Mouse (Mus musculus) spleen, postnatal 4 days (tissue): ENCODE data around the gene Noxo1.
"Not testable (repeated sequence)": the region's sequence is repeated elsewhere in the genome, so short reads cannot be mapped to it uniquely, and the experiment has no call there.

Source experiments
- DNase-seq, 2 experiments: peaks; one replicate each; pipeline ENCODE4 v3.0.0; 2022; ENCODE audit warnings: low spot score in 2 of 2

Noxo1 gene

DNA sequence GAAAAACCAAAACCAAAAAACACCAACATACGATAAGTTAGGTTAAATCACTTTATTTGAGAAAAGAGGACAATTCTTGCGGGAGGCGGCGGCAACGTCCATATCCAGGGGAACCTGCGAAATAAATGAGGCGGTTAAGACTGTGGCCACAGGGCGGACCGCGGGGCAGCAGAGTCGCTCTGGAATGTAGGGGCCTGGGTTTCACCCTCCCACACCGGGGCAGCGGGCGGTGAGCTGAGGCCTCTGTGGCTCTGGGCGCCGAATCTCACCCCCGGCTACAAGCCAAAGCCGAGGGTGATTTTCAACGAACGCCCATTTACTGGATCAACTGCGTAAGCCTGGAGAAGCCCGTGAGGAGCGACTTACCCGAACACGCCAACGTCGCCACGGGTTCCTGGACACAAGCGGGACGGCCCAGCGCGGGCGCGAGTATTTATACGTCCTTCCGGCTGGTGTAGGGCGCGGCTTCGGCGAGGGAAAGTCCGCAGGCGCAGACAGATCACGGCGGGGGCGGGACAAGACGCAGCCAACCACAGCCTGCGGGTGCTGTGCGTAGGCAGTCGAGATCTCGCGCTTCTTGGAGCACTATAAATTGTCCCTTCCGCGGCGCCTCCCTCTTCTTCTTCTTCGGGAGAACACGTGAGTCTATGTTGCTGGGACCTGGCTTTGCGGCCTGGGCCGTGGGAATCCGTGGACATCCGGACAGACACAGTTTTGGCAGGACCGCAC, 23.6 kb downstream of the Noxo1 start:
- DNase-seq: peak; percentile 97 to 98

DNA sequence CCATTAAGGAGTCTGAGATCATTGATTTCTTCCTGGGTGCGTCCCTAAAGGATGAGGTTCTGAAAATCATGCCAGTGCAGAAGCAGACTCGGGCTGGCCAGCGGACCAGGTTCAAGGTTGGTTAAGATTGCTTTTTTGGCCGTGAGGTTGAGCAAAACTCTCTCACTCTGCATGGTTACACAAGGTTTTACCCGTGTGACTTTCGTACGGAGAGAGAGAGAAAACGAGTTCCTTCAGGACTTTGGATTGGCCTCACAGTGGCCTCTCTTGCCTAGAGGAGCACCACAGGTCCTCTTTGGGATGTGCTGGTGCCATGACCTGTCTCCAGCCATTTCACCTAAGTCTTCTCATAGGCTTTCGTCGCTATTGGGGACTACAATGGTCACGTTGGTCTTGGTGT, 24.6 kb downstream of the Noxo1 start:
- DNase-seq: peak in 1 of 2 experiments; percentile 62

DNA sequence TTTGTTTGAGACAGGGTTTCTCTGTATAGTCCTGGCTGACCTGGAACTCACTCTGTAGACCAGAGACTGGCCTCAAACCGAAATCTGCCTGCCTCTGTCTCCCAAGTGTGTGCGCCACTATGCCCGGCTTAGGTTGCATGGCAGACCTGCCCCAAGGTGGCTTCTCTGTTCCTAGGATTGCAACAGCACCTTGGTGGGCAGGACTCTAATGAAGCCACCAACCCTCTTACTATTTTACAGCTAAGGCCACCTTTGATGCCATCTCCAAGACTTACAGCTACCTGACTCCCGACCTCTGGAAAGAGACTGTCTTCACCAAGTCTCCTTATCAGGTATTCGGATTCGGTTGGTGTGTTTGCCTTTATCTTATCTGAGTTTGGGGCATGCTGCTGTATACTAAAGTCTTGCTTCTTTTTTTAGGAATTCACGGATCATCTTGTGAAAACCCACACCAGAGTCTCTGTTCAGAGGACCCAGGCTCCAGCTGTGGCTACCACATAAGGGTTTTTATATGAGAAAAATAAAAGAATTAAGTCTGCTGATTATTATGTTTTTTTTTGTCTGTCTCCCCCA, 25.4 kb downstream of the Noxo1 start:
- not testable (repeated sequence) for DNase-seq

- peak in 1 of 2 experiments; percentile 61 for DNase-seq
Measured at GRCm38 (mm10) chr17:24722220-24722924, 26.3 kb downstream of the Noxo1 start.

DNA sequence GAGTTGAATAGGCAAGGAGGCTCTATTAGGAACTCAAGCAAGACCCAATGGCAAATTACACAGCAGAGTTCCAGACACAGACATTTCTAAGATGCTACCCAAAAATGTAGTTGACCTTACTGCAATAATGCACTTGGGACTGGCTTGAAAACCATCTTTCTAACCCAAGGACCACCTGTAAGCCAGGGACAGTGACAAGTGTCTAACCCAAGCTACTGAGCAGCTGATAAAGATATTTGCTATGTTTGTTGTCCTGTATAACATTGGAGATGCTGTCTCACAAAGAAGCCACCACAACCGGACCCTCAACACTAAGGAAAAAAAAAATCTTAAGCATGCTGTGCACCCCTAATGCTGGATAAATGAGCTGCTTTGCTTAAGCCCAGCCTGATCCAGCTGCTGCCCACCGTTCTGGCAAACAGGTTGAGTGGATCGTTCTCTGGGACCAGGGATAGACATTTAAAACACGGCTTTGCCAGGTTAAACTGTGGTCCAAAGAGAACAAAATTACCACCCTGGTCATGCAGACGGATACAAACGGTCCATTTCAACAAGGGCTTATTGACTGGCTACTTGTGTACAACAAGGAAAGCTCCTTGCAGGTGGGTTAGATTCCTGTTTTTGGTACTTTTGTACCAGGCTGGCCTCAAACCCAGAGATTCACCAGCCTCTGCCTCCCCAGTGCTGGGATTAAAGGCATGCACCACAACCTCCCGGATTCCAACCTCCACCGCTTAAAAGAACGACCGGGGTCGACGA, 27.3 kb downstream of the Noxo1 start:
- DNase-seq: peak in 1 of 2 experiments; percentile 60

GRCm38 (mm10) chr17:24723881-24724180, 27.8 kb downstream of the Noxo1 start:
- DNase-seq: peak in 1 of 2 experiments; percentile 47

DNA sequence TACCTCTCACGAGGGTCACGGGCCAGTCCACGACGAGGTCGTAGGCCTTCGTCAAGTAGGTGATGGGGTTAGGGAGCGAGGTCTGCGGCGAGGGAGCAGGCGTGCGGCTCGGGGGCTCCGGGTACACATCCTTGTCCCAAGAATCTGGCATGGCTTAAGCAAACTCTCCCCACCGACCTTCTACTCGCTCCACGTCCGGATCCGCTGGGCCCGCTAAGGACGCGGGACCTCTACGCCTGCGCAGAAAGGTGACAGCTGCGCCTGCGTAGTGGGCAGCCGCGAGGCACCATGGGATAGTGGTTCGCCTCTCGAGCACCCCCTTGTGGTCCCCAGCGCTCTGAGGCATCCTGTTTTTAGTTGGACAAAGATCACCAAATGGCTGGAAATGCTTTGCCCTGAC, 28.1 kb downstream of the Noxo1 start, which contains the start of gene Ndufb10:
Gene Ndufb10, minus strand, starts transcription at position 295 of the 400 bp plus-strand sequence.
- DNase-seq: peak; percentile 97 to 100

DNA sequence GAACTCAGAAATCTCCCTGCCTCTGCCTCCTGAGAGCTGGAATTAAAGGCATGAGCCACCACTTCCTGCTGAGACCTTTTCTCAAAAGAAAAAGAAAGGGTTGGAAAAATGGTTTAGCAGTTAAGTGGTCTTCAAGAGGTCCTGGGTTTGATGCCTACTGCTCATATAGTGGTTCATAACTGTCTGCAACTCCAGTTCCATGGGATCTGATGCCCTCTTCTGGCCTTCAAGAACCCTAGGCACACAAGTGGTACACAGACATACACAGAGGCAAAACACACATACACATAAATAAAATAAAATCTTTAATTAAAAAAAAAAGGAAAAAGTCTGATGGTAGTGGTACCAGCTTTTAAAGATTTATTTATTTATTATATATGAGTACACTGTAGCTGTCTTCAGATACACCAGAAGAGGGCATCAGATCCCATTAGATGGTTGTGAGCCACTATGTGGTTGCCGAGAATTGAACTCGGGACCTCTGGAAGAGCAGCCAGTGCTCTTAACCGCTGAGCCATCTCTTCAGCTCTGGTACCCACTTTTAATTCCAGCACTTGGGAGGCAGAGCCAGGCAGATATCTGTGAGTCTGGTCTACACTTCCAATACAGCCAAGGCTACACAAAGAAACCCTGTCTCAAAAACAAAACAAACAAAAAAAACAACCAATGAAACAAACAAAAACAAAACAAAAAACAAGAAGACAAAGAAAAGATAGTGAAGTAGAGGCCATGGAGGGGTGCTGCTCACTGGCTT, 29.8 kb downstream of the Noxo1 start:
- DNase-seq: no peak

GRCm38 (mm10) chr17:24727618-24728017, 31.6 kb downstream of the Noxo1 start, which contains the start of gene Rpl3l:
Gene Rpl3l (plus strand): TSS chr17:24727820.
- peak in 1 of 2 experiments; percentile 57 for DNase-seq

- DNase-seq: peak in 1 of 2 experiments; percentile 60
Measured at GRCm38 (mm10) chr17:24728184-24728583, 32.1 kb downstream of the Noxo1 start.

DNA sequence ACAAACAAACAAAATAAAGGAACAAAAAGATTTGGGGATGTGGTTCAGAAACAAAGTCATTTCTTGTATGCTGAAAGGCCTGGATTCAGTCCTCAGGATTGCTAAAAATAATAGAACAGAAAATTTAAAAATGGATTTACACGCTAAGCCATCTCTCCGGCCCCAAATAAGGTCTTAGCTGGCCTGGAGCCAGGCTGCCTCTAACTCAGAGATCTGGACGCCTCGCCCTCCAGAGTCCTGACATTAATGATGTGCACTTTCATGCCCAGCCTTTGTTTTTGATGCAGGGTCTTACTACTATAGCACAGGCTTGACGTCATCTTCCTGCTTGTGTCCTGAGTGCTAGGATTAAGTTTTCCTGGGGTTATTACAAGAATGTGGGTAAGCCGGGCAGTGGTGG, 33.0 kb downstream of the Noxo1 start:
- no peak for DNase-seq

- DNase-seq: peak in 1 of 2 experiments; percentile 60
Measured at GRCm38 (mm10) chr17:24730787-24731186, 34.8 kb downstream of the Noxo1 start.

DNA sequence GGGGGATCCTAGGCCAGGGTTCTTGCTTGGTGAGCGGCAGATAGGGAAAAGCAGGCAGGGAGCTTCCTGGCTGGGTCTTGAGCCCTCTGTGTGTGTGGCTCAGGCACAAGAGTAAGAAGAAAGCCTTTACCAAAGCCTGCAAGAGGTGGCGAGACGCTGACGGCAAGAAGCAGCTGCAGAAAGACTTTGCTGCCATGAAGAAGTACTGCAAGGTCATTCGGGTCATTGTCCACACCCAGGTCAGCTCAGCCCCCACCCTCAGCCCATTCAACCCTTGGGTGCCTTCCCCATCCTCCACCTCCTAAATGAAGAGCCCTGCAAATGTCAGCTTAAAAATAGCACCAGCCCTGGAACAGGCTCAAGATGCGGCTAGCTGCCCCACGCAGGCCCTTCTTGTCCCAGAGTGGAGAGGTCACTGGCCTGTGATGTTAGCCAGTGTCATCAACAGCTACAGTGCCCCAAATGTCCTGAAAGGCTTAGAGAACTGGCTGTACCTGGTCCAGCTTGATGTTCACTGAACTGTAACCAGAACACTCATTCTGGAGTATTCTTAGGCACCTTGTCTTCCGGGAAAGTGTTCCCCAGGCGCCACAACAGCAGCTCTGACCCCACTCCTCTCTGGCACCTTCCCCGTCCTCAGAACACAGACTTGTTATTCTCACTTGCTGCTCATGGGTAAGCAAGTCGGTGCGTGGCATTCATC, 36.4 kb downstream of the Noxo1 start:
- DNase-seq: peak in 1 of 2 experiments; percentile 53

DNA sequence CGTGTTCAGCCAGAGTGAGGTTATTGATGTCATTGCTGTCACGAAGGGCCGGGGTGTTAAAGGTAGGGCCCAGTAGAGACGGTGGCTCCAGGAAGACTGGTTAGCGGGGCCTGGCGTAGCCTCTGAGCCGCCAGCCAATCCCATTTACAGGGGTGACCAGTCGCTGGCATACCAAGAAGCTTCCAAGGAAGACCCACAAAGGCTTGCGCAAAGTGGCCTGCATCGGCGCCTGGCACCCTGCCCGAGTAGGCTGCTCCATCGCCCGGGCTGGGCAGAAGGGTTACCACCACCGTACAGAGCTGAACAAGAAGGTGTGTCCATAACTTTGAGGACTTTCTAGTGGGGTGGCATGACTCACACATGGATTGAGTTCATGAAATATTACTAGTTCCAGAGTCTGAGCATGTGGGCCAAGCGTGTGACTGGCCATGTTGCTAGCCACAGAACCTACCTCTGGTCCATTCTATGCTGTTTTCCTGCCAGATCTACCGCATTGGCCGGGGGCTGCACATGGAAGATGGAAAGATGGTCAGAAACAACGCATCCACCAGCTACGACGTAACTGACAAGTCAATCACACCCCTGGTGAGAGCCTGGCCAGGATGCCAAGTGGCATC, 37.5 kb downstream of the Noxo1 start:
- peak in 1 of 2 experiments; percentile 64 for DNase-seq

- no peak for DNase-seq
Measured at GRCm38 (mm10) chr17:24734513-24734912, 38.5 kb downstream of the Noxo1 start.

GRCm38 (mm10) chr17:24735446-24735845, 39.4 kb downstream of the Noxo1 start:
- DNase-seq: peak in 1 of 2 experiments; percentile 65

DNA sequence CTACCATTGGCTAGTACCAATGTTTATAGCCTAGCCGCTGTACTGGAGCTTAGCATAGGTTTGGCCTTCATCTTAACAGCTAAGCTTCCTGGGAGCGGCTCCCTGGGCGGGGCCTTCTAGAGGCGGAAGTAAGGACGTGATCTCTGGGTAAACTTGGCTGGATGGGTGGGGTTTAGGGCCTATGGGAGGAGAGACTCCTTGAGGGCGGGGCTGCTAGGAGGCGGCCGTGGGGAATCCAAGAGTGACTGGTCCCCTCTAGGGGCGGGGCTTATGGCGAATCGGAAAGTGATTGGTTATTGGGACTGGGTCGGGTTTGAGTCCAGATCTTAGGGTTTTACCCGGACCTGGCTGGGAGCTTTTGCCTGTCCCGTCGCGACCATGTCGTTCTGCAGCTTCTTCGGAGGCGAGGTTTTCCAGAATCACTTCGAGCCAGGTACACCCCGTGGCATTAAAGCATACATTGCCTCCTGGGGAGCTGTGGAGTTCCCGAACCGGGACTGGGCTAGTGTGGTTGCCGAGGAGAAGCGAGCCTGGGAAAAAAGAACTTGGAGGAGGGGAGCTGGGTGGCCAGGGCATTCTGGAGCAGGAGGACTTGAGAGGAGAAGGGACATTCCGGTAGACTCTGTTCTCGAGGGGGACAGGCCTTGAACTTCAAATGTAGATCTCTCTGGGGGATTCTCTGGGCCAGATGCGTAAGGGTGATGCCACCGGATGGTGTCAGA, 40.5 kb downstream of the Noxo1 start, which contains the start of gene Msrb1:
Gene Msrb1, plus strand, starts transcription at position 313 of the 722 bp plus-strand sequence.
- peak; percentile 96 to 97 for DNase-seq

DNA sequence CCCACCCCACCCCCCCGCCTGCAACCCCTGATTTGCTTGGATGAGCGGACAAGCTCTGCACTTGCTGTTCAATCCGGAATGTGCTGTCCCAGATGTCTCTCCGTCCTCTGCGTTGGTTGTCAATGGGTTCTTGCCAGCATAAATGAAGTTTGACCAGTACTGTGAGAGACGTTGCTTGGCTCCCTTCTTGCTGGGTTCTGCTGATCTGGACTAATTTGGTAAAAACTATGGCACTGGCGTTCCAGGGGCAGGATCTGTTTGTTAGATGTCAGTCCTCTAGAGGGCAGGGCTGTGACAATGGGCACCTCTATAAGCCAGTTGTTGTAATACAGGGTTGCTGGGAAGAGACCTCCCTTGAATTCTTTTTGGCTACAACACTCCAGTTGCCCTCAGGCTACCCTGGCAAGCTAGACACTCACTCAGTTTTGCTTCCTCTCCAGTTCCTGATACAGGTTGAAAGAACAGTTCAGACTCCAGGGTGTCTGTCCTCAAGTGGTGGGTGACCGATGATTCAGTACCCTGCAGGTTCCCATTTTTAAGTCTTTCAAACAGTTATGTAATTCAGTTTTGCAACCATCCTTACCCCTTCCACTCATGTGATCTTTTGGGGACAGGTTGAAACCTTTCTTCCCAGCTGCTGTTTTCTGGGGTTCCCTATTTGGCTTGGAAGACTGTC, 41.2 kb downstream of the Noxo1 start:
- peak in 1 of 2 experiments; percentile 63 for DNase-seq

DNA sequence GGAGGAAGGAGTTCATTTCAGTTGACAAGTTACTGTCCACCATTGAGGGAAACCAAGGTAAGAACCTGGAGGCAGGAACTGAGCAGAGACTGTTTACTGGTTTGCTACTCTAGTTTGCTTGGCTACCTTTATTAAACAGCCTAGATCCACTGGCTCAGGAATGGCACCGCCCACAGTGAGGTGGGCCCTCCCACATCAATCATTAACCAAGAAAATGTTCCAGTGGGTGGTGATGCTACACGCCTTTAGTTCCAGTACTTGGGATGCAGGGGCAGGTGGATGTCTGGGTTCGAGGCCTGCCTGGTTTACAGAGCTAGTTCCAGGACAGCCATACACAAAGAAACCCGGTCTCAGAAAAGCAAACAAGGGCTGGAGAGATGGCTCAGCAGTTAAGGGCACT, 42.2 kb downstream of the Noxo1 start:
- DNase-seq: no peak
